Mouse (Mus musculus) layer of hippocampus, postnatal 25 days (tissue): ENCODE results near the gene Tmprss11f. TPM values are rescaled to one million over a fixed set of nuclear protein-coding genes. Genes with fewer than 3 reads are reported as not detected.

ENCODE experiments used
- total RNA-seq, 2 experiments: library from RNA; stranded (reverse); gene quantifications; 2 replicates each; pipeline ENCODE4 v1.2.3; 2021

Tmprss11f gene
- total RNA-seq, 2 experiments from 2014 or later: not detected

Other genes starting within 250 kb of the Tmprss11f start
- not detected for gene Tmprss11a, start 163.4 kb downstream of the Tmprss11f start, total RNA-seq
- gene Tmprss11g, start 113.8 kb downstream of the Tmprss11f start, total RNA-seq: not detected
- gene Tmprss11b, start 43.9 kb upstream of the Tmprss11f start, total RNA-seq: not detected
- not detected for gene Tmprss11e, start 113.4 kb upstream of the Tmprss11f start, total RNA-seq
- gene Ythdc1, start 171.8 kb upstream of the Tmprss11f start, total RNA-seq: 10 to 100 TPM; 53.6 to 59.6 TPM